Mouse (Mus musculus): ENCODE data around the gene Ms4a13.
"Not testable (repeated sequence)": the region's sequence is repeated elsewhere in the genome, so short reads cannot be mapped to it uniquely, and the experiment has no call there.

Gene Ms4a13

DNA sequence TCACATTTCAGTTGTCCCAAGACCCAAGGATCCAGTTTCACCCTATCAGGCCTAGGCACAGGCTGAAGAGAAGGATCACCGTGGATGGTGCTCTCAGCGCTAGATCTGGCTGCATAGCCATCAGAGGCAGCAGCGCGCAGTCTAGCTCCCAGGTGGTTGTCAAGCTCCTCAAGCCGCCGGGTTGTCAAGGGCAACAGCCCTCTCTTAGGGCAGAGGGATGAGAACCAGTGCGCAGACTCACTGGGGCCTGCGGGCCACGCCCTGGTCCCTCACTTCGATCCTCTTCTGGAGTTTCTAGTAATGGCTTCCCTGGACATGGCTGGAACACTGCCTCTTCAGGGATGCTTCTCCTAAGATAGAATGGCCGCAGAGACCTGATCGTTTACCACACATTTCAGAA, at the start of gene Ms4a13:
TSS of gene Ms4a13 (minus strand) at position 192 of the 400 bp plus-strand sequence.
- peak; percentile 66 for DNase-seq

DNA sequence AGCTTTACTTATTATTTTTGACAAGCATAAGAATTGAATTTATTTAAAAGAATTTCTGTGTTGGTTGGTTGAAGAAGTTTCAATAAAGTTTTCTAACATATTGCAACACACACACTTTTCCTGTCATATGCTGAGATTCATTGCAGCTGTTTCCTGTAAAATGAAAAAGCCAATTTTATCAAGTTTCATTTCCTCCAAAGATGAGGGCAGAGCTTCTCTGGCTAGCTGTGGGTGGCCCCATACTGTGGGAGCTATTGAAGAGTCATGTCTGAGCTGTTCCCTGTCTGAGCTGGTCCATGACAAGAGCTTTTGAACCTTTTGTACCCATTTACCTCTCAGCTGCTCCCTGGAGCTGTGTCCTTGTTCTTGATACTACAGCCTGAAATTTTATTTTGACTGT, 47.7 kb upstream of the Ms4a13 start:
- peak; percentile 95 for DNase-seq

DNA sequence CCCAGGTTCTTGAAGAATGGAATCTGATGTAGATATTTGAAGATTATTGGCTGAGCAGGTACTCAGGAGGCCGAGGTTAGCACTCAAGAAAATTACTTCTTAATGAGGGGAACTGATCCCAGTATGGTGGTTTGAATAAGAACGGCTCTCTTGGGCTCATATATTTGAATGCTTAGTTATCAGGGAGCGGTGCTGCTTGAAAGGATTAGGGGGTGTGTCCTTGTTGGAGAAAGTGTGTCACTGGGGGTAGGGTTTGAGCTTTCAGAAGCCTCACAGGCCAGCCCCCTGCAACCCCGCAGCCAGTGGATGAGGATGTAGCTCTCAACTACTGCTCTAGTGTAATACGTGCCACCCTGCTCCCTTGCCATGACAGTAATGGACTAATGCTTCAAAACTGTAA, 46.0 kb upstream of the Ms4a13 start:
- peak; percentile 61 for DNase-seq

DNA sequence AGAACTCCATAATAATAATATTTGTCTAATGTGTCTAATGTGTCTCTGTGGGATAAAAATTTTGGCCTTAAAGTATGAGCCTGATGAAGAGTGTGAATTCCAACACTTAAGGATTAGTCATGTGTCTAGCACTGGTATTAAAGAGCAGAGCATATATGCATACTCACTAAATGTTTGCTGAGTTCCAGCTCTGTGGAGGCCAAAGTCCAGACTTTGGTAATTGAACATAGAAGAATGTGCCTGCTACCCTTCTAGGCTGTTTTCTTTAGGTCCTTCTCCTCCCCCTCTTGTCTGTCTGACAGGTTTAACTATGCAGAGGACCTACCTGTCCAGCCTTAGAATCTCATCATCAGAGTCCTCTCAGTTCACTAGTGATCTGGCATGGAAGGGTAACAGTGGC, 39.3 kb upstream of the Ms4a13 start:
- no peak for DNase-seq

DNA sequence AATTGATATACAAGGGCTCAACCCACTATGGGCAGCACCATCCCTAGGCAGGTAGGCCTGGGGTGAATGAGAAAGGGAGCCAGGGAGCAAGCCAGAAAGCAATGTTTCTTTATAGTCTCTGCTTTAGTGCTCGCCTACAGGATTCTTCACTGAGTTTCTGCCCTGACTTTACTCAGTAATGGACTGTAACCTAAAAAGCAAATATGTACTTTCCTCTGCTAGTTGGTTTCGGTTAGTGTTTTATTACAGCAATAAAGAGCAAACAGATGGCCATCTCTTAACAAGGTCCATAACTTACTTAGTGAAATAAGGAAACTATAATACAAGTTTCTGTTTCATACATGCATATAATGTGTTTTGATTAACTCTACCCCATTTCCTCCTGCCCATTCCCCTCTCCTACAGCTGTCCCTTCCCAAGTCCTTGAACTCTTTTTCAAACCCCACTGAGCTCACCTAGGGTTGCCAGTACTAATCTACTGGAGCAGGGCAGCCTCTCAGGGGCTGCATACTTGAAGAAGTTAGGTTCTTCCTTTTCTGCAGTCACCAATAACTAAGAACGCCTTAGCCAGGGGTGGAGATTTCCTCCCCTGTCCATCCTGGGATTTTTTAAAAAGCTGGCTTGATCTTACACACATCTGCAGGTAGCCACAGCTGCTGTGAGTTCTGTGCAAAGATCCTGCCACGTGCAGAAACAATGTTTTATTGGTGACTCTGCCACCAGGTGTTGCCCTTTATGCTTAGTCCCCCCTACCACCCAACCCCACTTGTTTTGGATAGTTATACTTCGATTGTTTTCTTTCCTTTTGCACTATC, 38.6 kb upstream of the Ms4a13 start:
- DNase-seq = peak; percentile 53

DNA sequence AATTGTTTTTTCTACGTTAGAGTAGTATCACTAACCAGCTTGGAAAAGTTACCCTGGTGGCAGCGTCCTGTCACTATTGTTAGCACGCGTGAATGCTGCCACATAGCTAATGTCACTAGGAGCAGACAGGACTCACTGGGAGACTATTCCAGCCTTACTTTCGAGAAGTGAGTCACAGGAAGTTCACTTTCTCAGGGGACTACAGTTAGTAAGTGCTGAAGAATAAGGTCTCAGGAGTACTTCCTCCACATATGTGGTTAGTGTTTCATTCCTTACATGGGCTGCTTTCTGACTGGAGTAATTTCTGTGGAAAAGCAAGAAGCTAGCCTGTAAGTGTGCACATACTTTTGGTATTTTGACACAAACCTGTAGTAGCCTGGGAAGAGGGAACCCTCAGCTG, 37.7 kb upstream of the Ms4a13 start:
- peak; percentile 72 for DNase-seq

DNA sequence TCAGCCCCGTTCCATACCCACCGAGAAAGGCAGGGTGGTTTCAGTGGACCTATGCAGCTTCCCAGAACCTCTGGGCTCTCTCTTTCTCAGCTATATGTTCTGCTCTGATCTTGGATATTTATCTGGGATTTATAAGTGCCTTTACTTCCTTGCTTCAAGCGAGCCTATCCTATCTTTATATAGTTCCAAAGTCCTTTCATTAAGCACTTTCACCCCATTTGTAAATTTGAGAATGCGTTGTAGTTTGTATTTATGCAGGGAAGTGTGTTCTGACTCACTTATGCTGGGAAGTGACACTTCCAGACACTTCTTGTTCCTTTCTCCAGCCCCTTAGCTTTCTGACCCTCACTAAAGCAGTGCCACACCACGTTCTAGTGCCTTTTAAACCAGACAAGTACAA, 35.8 kb upstream of the Ms4a13 start, which contains the start of gene Ms4a12:
TSS of gene Ms4a12 (minus strand) at position 101 of the 400 bp plus-strand sequence.
- DNase-seq = peak; percentile 77

DNA sequence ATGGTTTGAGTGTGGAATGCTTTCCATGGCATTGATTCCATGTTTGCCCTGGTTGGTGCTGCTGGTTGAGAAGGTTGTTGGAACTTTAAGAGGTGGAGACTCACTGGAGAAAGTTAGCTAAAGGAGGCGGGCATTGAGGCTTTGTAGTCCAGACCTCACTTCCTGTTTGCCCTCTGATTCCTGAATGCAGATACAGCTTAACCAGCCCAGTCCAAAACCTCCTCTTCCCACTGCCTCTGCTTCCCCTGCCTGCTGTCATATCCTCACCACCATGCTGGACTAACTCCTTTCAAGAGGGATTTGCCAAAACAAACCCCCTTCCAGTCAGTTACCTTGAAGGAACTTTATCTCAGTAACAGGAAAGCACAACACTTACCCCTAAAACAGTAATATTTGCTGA, 4.0 kb downstream of the Ms4a13 start:
- DNase-seq = peak; percentile 63

DNA sequence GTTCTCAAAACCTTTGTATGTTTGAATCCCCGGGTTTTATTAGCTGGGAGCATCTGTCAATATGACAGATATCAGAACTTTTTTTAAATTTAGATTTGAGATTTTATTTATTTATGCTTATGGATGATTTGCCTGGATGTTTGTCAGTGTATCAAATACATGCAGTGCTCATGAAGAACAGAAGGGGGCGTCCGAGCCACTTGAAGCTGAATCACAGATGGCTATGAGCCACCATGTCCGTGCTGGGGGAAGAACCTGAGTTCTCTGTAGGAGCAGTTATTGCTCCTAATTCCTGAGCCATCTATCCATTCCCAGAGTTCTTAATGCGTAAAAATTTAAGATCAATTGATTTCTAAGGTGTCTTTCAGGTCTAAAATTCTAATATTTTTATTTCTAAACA, 12.4 kb downstream of the Ms4a13 start:
- DNase-seq = peak; percentile 89

DNA sequence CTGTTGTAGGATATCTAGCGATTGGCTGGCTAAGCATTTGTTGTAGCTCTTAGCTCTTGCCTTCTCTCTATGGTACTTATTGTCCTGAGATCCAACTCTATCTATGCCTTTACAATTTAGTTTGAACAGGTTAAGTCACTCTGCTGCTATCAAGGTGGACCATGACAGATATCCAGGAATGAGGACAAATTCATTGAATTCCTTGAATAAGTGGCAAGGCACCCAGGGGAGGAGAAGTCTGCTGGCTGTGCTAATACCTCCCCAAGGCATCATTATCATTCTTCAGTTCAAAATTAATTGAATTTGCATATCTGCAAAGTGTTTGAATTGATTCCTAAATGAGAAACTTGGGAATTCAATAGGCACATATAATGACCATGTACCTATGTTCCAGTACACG, 19.1 kb downstream of the Ms4a13 start:
- no peak for DNase-seq

DNA sequence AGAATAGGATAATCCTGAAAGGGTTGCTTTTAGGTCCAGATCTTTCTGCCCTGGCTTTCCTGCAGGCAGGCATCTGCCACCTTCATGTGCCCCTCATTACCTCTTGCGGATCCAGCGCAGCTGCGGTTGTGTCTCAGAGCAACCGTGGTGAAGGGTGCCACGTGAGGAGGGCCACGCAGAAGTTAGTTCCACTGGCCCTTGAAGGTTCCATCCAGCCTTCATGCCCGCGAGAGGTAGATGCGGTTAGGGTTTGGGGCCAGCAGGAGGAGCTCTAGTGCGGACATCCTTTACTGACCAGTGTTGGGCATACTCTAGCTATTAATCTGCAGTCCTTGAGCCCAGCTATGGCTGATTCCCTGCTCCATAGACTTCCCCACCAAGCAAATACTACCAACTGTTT, 31.4 kb downstream of the Ms4a13 start, which contains the start of gene 1700025F22Rik:
TSS of gene 1700025F22Rik (minus strand) at position 149 of the 400 bp plus-strand sequence.
- DNase-seq = no peak

DNA sequence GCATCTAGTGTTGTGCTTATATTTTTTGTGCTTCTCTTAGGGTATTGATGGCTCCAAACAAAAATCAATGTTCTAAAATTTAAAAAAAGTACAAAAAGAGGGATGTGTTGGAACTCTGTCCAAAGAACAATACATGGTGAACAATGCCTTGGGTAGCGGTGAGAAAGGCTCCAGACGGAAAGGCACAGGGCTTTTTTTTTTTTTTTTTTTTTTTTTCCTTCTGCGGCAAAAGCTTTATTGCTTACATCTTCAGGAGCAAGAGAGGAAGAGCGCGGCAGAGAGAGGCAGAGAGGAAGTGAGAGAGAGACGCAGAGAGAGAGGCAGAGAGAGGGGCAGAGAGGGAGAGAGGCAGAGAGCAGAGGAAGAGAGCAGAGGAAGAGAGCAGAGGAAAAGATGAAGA, 38.6 kb downstream of the Ms4a13 start:
- not testable (repeated sequence) for DNase-seq

DNA sequence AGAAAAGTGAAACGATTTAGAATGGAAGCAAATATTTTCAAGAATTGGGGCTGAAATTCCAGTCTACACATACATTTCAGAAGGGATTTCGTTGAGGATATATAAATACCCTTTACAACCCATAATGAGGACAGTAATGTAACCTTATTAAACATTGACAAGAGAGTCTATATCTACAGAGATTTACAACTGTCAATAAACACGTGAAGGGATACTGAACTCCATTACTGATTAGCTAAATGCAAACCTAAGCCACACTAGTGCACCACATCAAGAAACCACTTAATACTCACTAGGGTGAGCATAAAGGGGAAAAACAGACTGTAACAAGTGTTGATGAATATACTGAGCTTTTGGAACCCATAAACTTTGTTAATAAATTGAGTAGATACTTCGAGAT, 61.2 kb downstream of the Ms4a13 start:
- DNase-seq = no peak

DNA sequence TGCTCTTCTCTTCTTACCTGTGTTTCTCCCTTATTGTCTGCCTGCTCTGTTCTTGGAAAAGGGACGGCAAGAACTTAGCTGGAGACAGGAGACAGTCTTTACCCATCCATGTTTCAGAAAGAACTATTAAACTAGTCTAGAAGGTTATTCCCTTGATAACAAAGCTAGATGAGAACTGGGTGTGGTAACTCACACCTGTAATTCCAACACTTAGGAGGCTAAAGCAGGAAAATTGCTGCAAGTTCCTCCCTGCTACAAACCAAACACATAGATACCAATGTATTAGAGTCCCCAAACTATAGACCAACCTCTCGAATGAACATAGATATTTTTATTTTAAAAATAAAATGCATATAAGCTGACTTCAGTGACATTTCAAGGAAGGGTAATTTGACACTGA, 61.7 kb downstream of the Ms4a13 start:
- DNase-seq = no peak

DNA sequence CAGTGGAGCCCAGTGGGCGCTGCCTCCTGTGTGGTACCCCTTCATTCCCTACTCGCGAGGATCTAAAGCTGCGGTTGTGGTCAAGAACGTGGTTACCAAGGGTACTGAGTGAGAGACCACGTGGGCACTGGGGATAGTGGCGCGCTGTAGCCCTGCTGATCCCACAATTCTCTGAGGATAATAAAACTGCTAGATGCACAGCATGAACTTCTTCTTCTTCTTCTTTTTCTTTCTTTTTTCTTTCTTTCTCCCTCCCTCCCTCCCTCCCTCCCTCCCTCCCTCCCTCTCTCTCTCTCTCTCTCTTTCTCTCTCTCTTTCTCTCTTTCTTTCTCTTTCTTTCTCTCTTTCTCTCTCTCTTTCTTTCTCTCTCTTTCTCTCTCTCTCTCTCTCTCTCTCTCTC, 65.8 kb downstream of the Ms4a13 start, which contains the start of gene 1700017D01Rik:
TSS of gene 1700017D01Rik (minus strand) at position 101 of the 400 bp plus-strand sequence.
- DNase-seq = not testable (repeated sequence)

DNA sequence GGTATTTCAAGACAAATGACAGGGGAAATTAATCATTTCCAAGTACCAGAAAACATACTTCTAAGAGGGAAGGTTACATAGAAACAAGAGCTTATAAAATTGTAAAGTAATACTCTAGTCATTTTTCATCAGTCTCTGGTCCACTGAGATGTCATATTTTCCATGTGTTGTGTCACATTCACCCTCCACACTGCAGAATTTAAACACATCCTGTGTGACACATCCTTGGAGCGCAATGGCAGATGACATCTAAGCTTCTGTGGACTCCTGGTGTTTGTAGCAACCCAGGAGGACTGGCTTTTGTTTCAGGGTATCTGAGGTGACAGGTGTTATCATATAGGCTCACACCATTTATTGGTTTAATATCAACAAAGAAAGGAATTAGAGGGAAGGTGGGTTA, 66.8 kb downstream of the Ms4a13 start:
- DNase-seq = peak; percentile 19

DNA sequence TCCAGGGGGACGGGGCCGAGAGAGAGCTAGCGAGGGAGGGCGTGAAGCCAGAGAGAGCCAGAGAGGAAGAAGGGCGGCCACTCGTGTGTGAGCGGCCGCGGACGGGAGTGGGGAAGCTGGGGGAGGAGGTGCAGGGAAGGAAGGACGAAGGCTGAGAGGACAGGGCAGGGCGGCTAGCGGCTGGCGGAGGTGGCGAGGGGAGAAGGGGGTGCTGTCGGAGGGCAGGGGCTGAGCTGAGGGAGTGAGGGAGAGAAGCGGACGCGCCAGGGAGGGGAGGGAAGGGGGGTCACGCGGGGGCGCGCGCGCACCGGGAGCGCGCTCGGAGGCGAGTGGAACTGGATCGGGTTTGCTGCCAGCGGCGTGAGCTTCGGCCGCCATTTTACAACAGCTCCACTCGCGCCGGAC, 75.5 kb downstream of the Ms4a13 start:
- peak; percentile 95 for DNase-seq
